Mouse (Mus musculus) kidney, embryonic 15.5 days (tissue): Measurements from ENCODE around the gene Trpm1. TPM values are rescaled to one million over a fixed set of nuclear protein-coding genes. Genes with fewer than 3 reads are reported as not detected.

Experiments used
- ATAC-seq: fragments of 200-750 bp; cut with Nextera tagmentation; replicated peaks from 2 replicates; pipeline ENCODE4 v1.8.0; 2017; ENCODE audit warnings: moderate TSS enrichment; ENCODE audit not compliant: low FRiP score
- H3K27ac ChIP-seq: fragments of 300-500 bp; sonication (generic); 2 replicates; pipeline ENCODE4 v1.5.1; 2015; ENCODE audit warnings: mild to moderate bottlenecking, inconsistent platforms
- H3K27me3 ChIP-seq: fragments of 300-500 bp; sonication (generic); 2 replicates; pipeline ENCODE4 v1.6.1; 2015; ENCODE audit warnings: inconsistent platforms
- H3K36me3 ChIP-seq: fragments of 300-500 bp; sonication (generic); 2 replicates; pipeline ENCODE4 v1.6.1; 2015; ENCODE audit warnings: inconsistent platforms
- H3K4me1 ChIP-seq: fragments of 300-500 bp; sonication (generic); 2 replicates; pipeline ENCODE4 v1.6.1; 2015; ENCODE audit warnings: inconsistent platforms
- H3K4me2 ChIP-seq: fragments of 300-500 bp; sonication (generic); 2 replicates; pipeline ENCODE4 v1.6.1; 2015; ENCODE audit warnings: moderate library complexity, mild to moderate bottlenecking, inconsistent platforms
- H3K4me3 ChIP-seq: fragments of 300-500 bp; sonication (generic); replicated peaks from 2 replicates; pipeline ENCODE4 v1.5.1; 2015; ENCODE audit warnings: mild to moderate bottlenecking, inconsistent platforms
- H3K9ac ChIP-seq: fragments of 300-500 bp; sonication (generic); 2 replicates; pipeline ENCODE4 v1.6.1; 2015; ENCODE audit warnings: mild to moderate bottlenecking, inconsistent platforms
- H3K9me3 ChIP-seq: fragments of 300-500 bp; sonication (generic); replicated peaks from 2 replicates; pipeline ENCODE4 v1.6.1; 2016; ENCODE audit warnings: inconsistent platforms
- WGBS: fragments of 180-500 bp; shearing (Covaris S2); methylation state at CpG from one replicate; pipeline ENCODE4 v1.1.7; 2015; ENCODE audit warnings: mixed read lengths; 5-methylcytosine and 5-hydroxymethylcytosine counted together
- polyA plus RNA-seq: library from polyadenylated mRNA; unstranded; fragments of >200 nt; fragmentation: Nextera tagmentation; extraction: Ambion mirVana; gene quantifications from 2 replicates; pipeline ENCODE4 v1.2.1, GENCODE M21; 2015

Gene Trpm1
- polyA plus RNA-seq, 1 experiment from 2014 or later = not detected

DNA sequence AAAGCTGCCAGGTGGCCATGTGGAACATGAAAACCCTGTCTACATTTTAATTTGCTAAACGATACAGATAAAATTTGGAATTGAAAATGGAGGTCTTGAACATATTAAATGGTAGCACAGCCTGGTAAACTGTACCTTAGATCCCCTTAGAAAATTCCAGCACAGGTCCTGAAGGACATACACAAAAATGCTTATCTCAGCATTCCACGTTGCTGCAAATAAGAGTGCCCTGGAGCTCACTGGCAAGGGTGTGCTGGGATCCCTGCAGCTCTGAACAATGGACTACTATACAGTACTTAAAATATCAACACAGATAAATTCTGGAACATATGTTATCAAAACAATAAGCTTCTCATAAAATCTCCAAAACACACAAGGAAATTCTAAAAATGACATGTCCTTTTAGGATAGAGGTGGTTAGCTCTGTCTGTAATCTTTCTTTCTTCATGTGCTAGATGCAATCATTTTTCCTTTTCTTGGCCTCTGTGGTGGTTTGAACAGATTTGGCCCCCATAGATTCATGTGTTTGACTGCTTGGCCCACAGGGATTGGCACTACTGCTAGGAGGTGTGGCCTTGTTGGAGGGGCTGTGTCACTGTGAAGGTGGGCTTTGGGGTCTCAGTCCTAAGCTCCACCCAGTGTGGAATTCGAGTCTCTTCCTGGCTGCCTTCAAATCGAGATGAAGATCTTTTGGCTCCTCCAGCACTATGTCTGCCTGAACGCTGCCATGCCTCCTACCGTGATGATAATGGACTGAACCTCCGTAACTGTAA is 3.5 kb downstream of the Trpm1 start:
- no peaks in the 10 kb centered on the region for H3K9me3 ChIP-seq
- H3K9ac ChIP-seq = no peak overlapping the region
- H3K4me2 ChIP-seq = no peak overlapping the region
- no peaks in the 10 kb centered on the region for H3K27me3 ChIP-seq
- peaks cover 17% of the 10 kb centered on the region for H3K4me1 ChIP-seq
- H3K36me3 ChIP-seq = no peaks in the 10 kb centered on the region
- H3K4me3 ChIP-seq = no peak overlapping the region
- WGBS = 66% methylated on average over 7 of the region's 7 CpGs
- H3K27ac ChIP-seq = no peak overlapping the region
- no peak for ATAC-seq

- Histone ChIP-seq H3K36me3 (no peaks in the 10 kb centered on the region), H3K9ac (no peak overlapping the region), H3K9me3 (no peaks in the 10 kb centered on the region), H3K27ac (no peak overlapping the region), H3K4me2 (no peak overlapping the region), H3K4me3 (no peak overlapping the region), H3K4me1 (peaks cover 17% of the 10 kb centered on the region), H3K27me3 (no peaks in the 10 kb centered on the region)
- 75% methylated on average over 12 of the region's 12 CpGs for WGBS
- ATAC-seq = no peak
Measured at GRCm38 (mm10) chr7:64158281-64159055, 4.8 kb downstream of the Trpm1 start.

DNA sequence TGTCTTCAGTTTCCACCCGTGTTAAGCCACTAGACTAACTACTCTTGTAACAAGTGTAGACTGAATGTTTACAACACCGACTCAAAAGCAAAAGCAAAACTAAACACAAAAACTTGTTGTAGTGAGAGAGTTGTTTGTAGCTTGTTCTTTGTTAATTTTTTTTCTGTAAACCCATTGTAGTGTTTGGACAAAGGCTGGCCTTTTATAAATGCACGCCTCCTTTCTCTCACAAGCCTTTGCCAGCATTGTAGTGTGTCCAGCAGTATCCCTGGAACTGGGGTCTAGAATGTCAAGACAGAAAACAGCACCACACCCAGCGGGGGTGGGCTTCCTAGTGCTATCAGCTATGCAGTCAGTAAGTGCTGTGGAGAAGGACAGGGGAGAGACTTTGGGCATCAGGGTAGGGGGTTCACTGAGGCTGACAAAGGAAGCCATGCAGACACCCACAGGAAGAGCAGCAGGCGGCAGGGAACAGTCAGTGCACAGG is 5.5 kb downstream of the Trpm1 start:
- H3K36me3 ChIP-seq = no peaks in the 10 kb centered on the region
- H3K27me3 ChIP-seq = no peaks in the 10 kb centered on the region
- H3K9ac ChIP-seq = no peak overlapping the region
- H3K9me3 ChIP-seq = no peaks in the 10 kb centered on the region
- H3K4me1 ChIP-seq = peaks cover 17% of the 10 kb centered on the region
- H3K27ac ChIP-seq = no peak overlapping the region
- WGBS = 70% methylated on average over 5 of the region's 5 CpGs
- no peak for ATAC-seq
- H3K4me2 ChIP-seq = no peak overlapping the region
- H3K4me3 ChIP-seq = no peak overlapping the region

GRCm38 (mm10) chr7:64159612-64160591 is 6.3 kb downstream of the Trpm1 start:
- H3K36me3 ChIP-seq = no peaks in the 10 kb centered on the region
- 0 out of 2 replicates have a peak, but pooled peaks have one; percentile 5 for ATAC-seq
- no peak overlapping the region for H3K9ac ChIP-seq
- H3K9me3 ChIP-seq = no peaks in the 10 kb centered on the region
- WGBS = 59% methylated on average over 7 of the region's 7 CpGs
- no peaks in the 10 kb centered on the region for H3K27me3 ChIP-seq
- H3K4me1 ChIP-seq = peaks cover 17% of the 10 kb centered on the region
- no peak overlapping the region for H3K4me3 ChIP-seq
- no peak overlapping the region for H3K27ac ChIP-seq
- H3K4me2 ChIP-seq = no peak overlapping the region

DNA sequence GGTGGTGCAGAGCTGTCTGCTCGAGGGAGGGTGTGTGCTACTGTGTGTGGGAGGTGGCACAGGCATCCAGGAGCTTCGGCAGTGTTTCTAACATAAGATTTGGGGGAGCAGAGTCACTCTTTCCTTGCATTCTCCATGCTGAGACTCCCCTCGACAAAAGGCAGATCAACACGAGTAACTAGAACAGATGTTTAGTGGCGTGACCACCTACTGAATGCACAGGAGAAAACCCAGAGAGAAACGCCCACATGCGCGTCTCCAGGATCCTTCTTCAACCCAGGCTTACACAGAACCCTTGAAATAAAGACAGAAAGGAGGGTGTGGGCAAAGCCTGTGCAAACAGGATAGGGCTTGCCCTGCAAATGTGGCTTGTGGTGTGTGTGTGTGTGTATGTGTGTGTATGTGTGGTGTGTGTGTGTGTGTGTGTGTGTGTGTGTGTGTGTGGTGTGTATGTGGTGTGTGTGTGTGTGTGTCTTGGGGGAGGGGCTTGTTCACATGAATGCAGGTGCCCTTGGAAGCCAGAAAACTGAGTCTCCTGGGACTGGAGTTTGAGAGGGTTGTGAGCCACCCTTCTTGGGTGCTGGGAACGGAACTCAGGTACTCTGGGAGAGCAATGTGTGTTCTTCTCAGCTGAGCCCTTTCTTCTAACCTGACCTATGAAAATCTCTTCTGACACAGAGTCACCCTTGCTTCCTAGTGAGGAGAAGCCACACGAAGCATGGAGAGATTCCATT is 7.3 kb downstream of the Trpm1 start:
- no peak overlapping the region for H3K4me3 ChIP-seq
- no peaks in the 10 kb centered on the region for H3K36me3 ChIP-seq
- H3K4me2 ChIP-seq = no peak overlapping the region
- H3K9me3 ChIP-seq = no peaks in the 10 kb centered on the region
- ATAC-seq = no peak
- no peak overlapping the region for H3K27ac ChIP-seq
- no peaks in the 10 kb centered on the region for H3K27me3 ChIP-seq
- H3K4me1 ChIP-seq = peaks cover 9% of the 10 kb centered on the region
- H3K9ac ChIP-seq = no peak overlapping the region
- WGBS = 69% methylated on average over 10 of the region's 10 CpGs

- Histone ChIP-seq H3K36me3 (no peaks in the 10 kb centered on the region), H3K4me2 (no peak overlapping the region), H3K4me3 (no peak overlapping the region), H3K9ac (no peak overlapping the region), H3K9me3 (no peaks in the 10 kb centered on the region), H3K27ac (no peak overlapping the region), H3K4me1 (peaks cover 5% of the 10 kb centered on the region; the same call in 1 of the 2 replicates), H3K27me3 (no peaks in the 10 kb centered on the region)
- no peak for ATAC-seq
- WGBS = 66% methylated on average over 7 of the region's 7 CpGs
Measured at GRCm38 (mm10) chr7:64161990-64162389, 8.4 kb downstream of the Trpm1 start.

DNA sequence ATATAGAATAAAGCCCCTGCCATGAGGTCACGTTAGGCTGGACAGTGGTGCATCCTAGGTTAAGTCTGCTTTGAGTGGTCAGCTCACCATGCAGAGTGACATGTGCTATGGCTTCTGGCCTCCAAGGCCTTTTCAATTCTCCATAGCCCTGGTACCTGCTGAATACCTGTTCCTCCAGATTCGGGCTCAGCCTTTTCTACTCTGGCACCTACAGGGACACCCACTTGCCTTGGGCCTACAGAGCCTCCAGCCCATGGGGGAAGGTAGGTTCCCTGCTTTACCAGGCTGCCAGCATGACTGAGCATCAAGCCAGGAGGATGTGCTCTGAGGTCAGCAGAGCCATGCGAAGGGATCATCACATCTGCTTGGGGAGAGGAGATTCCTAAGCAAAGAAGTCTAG is 9.5 kb downstream of the Trpm1 start:
- WGBS = 88% methylated on average over 3 of the region's 3 CpGs
- H3K27me3 ChIP-seq = no peaks in the 10 kb centered on the region
- peaks cover 5% of the 10 kb centered on the region; the same call in 1 of the 2 replicates for H3K4me1 ChIP-seq
- no peak for ATAC-seq
- H3K9ac ChIP-seq = no peak overlapping the region
- no peak overlapping the region for H3K4me3 ChIP-seq
- H3K4me2 ChIP-seq = no peak overlapping the region
- H3K27ac ChIP-seq = no peak overlapping the region
- no peaks in the 10 kb centered on the region for H3K9me3 ChIP-seq
- no peaks in the 10 kb centered on the region for H3K36me3 ChIP-seq

DNA sequence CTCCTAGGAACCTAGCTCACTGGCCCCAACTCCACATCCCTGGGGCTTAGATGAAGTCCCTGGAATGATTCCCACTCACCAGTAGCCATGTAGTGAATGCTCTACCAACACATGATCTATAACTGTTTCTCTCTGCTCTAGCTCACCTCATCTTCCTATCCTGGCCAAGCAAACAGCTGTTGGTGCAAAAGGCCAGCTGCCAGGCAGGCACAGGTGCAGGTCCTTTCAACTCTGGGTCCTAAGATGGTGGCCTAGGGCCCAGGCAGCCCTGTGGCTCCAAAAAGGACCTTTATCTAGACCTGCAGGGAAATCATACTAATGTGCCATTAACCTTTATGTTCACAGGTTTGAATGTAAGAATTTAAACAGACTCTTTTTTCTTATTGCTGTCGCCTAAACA is 10.3 kb downstream of the Trpm1 start:
- ATAC-seq = no peak
- 88% methylated on average over 1 of the region's 1 CpGs for WGBS
- H3K36me3 ChIP-seq = no peaks in the 10 kb centered on the region
- H3K9me3 ChIP-seq = no peaks in the 10 kb centered on the region
- H3K27ac ChIP-seq = no peak overlapping the region
- no peaks in the 10 kb centered on the region for H3K27me3 ChIP-seq
- H3K9ac ChIP-seq = no peak overlapping the region
- peaks cover 5% of the 10 kb centered on the region; the same call in 1 of the 2 replicates for H3K4me1 ChIP-seq
- no peak overlapping the region for H3K4me2 ChIP-seq
- no peak overlapping the region for H3K4me3 ChIP-seq

DNA sequence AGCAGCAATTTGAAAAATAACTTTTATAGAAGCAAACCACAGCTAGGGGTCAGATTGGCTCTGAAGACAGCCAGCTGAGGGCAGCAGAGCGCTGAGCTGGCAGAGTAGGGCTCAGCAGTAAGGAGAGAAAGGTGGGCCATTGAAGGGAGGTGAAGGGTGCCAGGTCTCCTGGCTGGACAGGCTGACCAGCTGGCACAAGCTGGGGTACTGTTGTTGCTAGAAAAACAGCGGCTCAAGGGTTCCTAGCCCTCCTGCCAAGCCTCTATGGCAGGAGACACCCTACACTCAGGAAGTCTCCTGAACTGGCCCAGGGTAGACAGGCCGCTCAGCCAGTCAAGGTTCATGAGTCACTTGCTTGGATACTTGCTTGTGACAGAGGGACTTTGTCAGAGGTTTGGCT is 11.4 kb downstream of the Trpm1 start:
- 71% methylated on average over 3 of the region's 3 CpGs for WGBS
- no peaks in the 10 kb centered on the region for H3K9me3 ChIP-seq
- H3K27me3 ChIP-seq = no peaks in the 10 kb centered on the region
- no peak overlapping the region for H3K4me3 ChIP-seq
- H3K36me3 ChIP-seq = no peaks in the 10 kb centered on the region
- ATAC-seq = no peak
- H3K27ac ChIP-seq = no peak overlapping the region
- no peak overlapping the region for H3K4me2 ChIP-seq
- H3K9ac ChIP-seq = no peak overlapping the region
- H3K4me1 ChIP-seq = no peaks in the 10 kb centered on the region

GRCm38 (mm10) chr7:64166025-64166424 is 12.4 kb downstream of the Trpm1 start:
- no peak overlapping the region for H3K27ac ChIP-seq
- no peaks in the 10 kb centered on the region for H3K4me1 ChIP-seq
- no peak overlapping the region for H3K9ac ChIP-seq
- WGBS = 78% methylated on average over 3 of the region's 3 CpGs
- H3K36me3 ChIP-seq = no peaks in the 10 kb centered on the region
- no peak for ATAC-seq
- no peaks in the 10 kb centered on the region for H3K27me3 ChIP-seq
- no peak overlapping the region for H3K4me2 ChIP-seq
- no peaks in the 10 kb centered on the region for H3K9me3 ChIP-seq
- no peak overlapping the region for H3K4me3 ChIP-seq

DNA sequence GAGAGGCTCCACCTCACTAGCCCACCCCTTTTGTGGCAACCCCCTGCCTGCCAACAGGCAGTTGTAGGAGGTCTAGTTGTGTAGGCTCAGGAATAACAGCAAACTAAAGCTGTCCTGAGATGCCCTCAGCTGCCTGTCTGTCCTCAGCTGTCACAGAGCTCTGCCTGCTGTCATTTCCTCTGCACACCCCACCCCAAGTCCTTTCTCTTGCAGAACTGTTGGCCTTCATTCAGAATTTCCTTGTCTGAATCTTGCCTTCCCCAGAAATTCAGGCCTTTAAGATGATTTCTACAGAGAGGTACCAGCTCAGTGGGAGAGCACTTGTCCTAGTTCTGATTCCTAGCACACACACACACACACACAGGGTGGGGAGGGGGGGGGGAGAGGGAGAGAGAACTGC is 13.1 kb downstream of the Trpm1 start:
- Histone ChIP-seq H3K9me3 (no peaks in the 10 kb centered on the region), H3K4me3 (no peak overlapping the region), H3K4me2 (no peak overlapping the region), H3K36me3 (no peaks in the 10 kb centered on the region), H3K27me3 (no peaks in the 10 kb centered on the region), H3K4me1 (no peaks in the 10 kb centered on the region), H3K27ac (no peak overlapping the region), H3K9ac (no peak overlapping the region)
- no peak for ATAC-seq
